Mouse (Mus musculus) liver, embryonic 16.5 days (tissue): ENCODE results near the gene Utp15. TPM values are rescaled to one million over a fixed set of nuclear protein-coding genes. Genes with fewer than 3 reads are reported as not detected.

Source experiments
- ATAC-seq: fragments of 200-750 bp; cut with Nextera tagmentation; 2 replicates; pipeline ENCODE4 v1.8.0; 2017; ENCODE audit warnings: low read depth, mild to moderate bottlenecking, moderate number of reproducible peaks, moderate library complexity
- H3K27ac ChIP-seq: fragments of 300-500 bp; sonication (generic); 2 replicates; pipeline ENCODE4 v1.5.1; 2014; ENCODE audit warnings: mild to moderate bottlenecking, low read length
- H3K27me3 ChIP-seq: fragments of 300-500 bp; sonication (generic); 2 replicates; pipeline ENCODE4 v1.6.1; 2014; ENCODE audit warnings: low read depth, low read length, mixed read lengths; ENCODE audit not compliant: control insufficient read depth, insufficient read depth
- H3K36me3 ChIP-seq: fragments of 300-500 bp; sonication (generic); 2 replicates; pipeline ENCODE4 v1.6.1; 2014; ENCODE audit warnings: mild to moderate bottlenecking; ENCODE audit not compliant: control insufficient read depth, insufficient read depth
- H3K4me1 ChIP-seq: fragments of 300-500 bp; sonication (generic); 2 replicates; pipeline ENCODE4 v1.6.1; 2014; ENCODE audit warnings: low read depth, low read length, mixed read lengths; ENCODE audit not compliant: control insufficient read depth
- H3K4me2 ChIP-seq: fragments of 300-500 bp; sonication (generic); 2 replicates; pipeline ENCODE4 v1.6.1; 2014; ENCODE audit warnings: low read depth, low read length, mixed read lengths
- H3K4me3 ChIP-seq: fragments of 300-500 bp; sonication (generic); 2 replicates; pipeline ENCODE4 v1.5.1; 2014; ENCODE audit warnings: low read depth, mild to moderate bottlenecking, low read length
- H3K9ac ChIP-seq: fragments of 300-500 bp; sonication (generic); 2 replicates; pipeline ENCODE4 v1.6.1; 2014; ENCODE audit warnings: low read depth, low read length
- H3K9me3 ChIP-seq: fragments of 300-500 bp; sonication (generic); replicated peaks from 2 replicates; pipeline ENCODE4 v1.6.1; 2016; ENCODE audit warnings: low read length; ENCODE audit not compliant: control insufficient read depth
- WGBS: fragments of 180-500 bp; shearing (Covaris S2); extraction: QIAGEN DNeasy Blood & Tissue Kit; methylation state at CpG from one replicate; pipeline ENCODE4 v1.1.7; 2014; ENCODE audit not compliant: insufficient replicate concordance; 5-methylcytosine and 5-hydroxymethylcytosine counted together
- polyA plus RNA-seq: library from polyadenylated mRNA; unstranded; fragments of >200 nt; fragmentation: Nextera tagmentation; extraction: Ambion mirVana; gene quantifications from 2 replicates; pipeline ENCODE4 v1.2.1, GENCODE M21; 2015

The Utp15 gene
- polyA plus RNA-seq, 1 experiment from 2014 or later = 10.0 TPM

DNA sequence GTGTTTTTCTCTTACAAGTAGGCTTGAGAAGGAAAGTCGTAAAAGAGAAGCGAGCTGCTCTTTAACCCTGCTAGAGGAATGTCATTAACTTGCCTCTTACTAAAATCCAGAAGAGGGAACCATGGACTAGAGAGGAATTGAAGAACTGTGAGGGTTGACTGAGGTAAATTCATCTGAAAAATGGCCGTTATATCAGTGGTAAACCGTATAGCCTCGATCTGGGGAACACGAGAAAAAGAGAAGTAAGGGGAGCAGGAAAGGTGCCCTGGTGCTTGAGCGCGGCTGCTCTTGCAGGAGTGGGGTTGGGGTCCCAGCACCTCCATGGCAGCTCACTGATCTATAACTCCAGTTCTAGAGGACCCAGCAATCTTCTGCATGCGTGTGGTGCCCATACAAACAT lies 11.2 kb upstream of the Utp15 start:
- ATAC-seq = no peak
- 74% methylated on average over 9 of the region's 9 CpGs for WGBS

DNA sequence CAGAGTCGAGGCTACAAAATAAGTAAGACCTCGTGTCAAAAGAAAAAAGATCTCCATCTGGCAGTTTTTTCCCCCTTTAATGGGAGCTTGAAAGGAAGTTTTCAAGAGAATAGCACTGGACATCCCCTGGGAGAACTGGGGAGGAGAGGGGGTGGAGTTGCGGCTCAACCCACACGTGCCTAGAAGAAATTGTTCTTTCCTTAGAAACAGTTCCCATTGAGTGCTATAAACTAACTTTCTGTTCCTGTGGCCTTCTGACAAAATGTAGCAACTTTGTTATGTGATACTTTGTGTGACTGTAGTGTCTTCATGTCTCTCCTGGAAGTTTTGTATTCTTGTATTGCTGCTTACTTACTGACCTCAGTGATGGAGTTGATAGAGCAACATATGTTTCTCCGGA lies 1.3 kb upstream of the Utp15 start:
- no peak for ATAC-seq
- 17% methylated on average over 5 of the region's 5 CpGs for WGBS
- H3K9ac ChIP-seq = peak overlapping the region; percentile 0; the same call in 1 of the 2 replicates

More for the DNA sequence above, 11.2 kb upstream of the Utp15 start:
- H3K27me3 ChIP-seq = no peaks in the 10 kb centered on the region
- H3K36me3 ChIP-seq = peaks cover 11% of the 10 kb centered on the region
- no peaks in the 10 kb centered on the region; the same call in 1 of the 2 replicates for H3K4me1 ChIP-seq
- no peak overlapping the region for H3K4me3 ChIP-seq
- no peaks in the 10 kb centered on the region for H3K9me3 ChIP-seq
- H3K4me2 ChIP-seq = no peak overlapping the region
- no peak overlapping the region for H3K9ac ChIP-seq
- H3K27ac ChIP-seq = no peak overlapping the region

DNA sequence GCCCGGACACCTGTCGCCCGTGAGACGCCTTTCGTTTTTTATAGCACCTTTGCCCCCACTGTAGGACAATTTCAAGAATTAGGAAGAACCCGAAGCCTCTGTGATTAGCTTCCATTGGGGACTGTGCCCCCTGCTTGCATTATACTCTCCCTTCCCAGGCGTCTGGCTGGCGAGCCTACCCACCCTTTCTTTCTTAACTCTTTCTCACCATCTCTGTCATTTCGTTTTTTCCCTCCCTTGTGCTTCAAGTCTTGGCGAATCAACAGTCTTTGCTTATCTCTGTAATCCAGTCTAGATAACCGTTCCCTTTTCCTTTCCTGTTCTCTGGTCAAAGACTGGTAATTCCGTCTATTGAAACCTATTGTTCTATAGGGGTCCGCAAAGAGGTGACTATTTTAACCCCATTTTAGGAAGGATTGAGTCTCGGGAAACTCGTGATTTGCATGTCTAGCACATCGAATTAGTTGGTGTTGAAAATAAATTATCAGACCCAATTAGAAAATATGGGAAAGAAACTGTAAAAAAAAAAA lies 682 bp upstream of the Utp15 start:
- H3K4me3 ChIP-seq = peak overlapping the region; percentile 87
- peaks cover 5% of the 10 kb centered on the region; the same call in 1 of the 2 replicates for H3K36me3 ChIP-seq
- under 1% methylated on average over 16 of the region's 16 CpGs for WGBS
- H3K27ac ChIP-seq = peak overlapping the region; percentile 90
- peaks cover 16% of the 10 kb centered on the region for H3K4me1 ChIP-seq
- no peaks in the 10 kb centered on the region for H3K9me3 ChIP-seq
- no peaks in the 10 kb centered on the region for H3K27me3 ChIP-seq
- peak overlapping the region; percentile 86 for H3K9ac ChIP-seq
- peak; percentile 1 for ATAC-seq
- peak overlapping the region; percentile 69 for H3K4me2 ChIP-seq

More for the DNA sequence above, 1.3 kb upstream of the Utp15 start:
- peaks cover 16% of the 10 kb centered on the region for H3K4me1 ChIP-seq
- H3K27me3 ChIP-seq = no peaks in the 10 kb centered on the region
- peak overlapping the region; percentile 69 for H3K4me2 ChIP-seq
- H3K36me3 ChIP-seq = peaks cover 3% of the 10 kb centered on the region; the same call in 1 of the 2 replicates
- no peaks in the 10 kb centered on the region for H3K9me3 ChIP-seq
- H3K4me3 ChIP-seq = peak overlapping the region; percentile 87
- no peak overlapping the region for H3K27ac ChIP-seq

DNA sequence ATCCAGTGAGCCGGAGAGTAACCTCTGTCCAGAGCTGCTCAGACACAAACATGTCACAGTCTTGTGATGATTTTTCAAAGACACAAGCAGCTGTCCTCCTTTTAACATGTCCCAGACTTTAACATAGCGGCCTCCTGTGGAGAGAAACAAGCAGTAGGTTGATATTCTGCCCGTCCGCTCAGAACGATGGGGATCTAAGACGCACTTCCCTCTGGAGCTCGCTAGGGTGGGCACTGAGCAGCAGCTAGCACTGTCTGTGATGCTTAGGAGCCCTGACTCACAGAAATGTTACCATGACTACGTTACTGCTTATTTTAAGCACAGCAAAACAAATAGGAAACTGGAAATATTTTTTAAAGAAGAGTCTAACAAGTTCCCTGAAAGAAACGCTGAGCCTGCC lies 7.9 kb downstream of the Utp15 start:
- Histone ChIP-seq H3K27me3 (no peaks in the 10 kb centered on the region), H3K36me3 (peaks cover 34% of the 10 kb centered on the region), H3K27ac (no peak overlapping the region), H3K9me3 (no peaks in the 10 kb centered on the region), H3K4me3 (no peak overlapping the region), H3K4me2 (no peak overlapping the region), H3K9ac (no peak overlapping the region), H3K4me1 (no peaks in the 10 kb centered on the region)
- no peak for ATAC-seq
- 73% methylated on average over 9 of the region's 9 CpGs for WGBS

DNA sequence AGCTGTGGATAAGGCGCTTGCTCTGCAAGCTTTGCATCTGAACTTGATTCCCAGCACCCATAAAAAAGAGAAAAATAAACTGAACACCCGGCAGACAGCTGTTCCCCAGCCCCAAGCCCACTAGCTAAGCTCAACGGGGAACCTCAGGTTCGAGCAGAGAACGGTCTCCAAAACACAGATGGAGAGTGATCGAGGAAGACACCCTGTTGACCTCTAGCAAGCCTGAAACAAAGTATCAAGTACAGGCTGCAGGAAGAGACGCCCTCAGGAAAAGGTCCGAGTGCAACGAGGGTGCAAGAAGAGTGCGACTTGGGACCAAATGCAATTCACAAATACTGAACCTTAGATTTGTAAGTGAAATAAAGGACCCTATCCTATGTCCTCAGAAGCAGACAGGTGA lies 13.2 kb downstream of the Utp15 start:
- Histone ChIP-seq H3K4me1 (no peaks in the 10 kb centered on the region), H3K36me3 (peaks cover 22% of the 10 kb centered on the region), H3K4me3 (no peak overlapping the region), H3K27me3 (no peaks in the 10 kb centered on the region), H3K9me3 (no peaks in the 10 kb centered on the region), H3K9ac (no peak overlapping the region), H3K27ac (no peak overlapping the region), H3K4me2 (no peak overlapping the region)
- ATAC-seq = no peak
- 80% methylated on average over 10 of the region's 10 CpGs for WGBS

DNA sequence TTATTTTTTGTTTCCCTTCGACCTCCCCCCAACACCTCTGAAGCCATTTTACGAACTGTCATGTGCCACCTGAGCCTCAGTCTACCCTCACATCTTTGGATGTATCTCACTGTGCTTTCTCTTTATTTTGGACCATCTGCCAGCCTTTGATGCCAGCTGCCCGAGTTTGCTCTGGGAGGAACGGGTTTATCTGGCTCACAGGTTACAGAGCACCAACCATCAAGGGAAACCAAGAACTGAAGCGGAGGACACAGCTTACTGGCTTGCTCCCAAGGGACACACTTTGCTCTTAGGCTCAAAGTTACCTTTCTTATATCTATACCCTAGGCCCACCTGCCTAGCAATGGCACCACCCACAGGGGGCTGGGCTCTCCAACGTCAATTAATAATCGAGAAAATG lies 17.5 kb downstream of the Utp15 start:
- H3K27ac ChIP-seq = no peak overlapping the region
- no peak for ATAC-seq
- H3K4me1 ChIP-seq = no peaks in the 10 kb centered on the region
- H3K4me2 ChIP-seq = no peak overlapping the region
- no peak overlapping the region for H3K4me3 ChIP-seq
- no peaks in the 10 kb centered on the region for H3K27me3 ChIP-seq
- no peak overlapping the region for H3K9ac ChIP-seq
- H3K36me3 ChIP-seq = peaks cover 8% of the 10 kb centered on the region
- H3K9me3 ChIP-seq = no peaks in the 10 kb centered on the region
- 58% methylated on average over 7 of the region's 7 CpGs for WGBS

DNA sequence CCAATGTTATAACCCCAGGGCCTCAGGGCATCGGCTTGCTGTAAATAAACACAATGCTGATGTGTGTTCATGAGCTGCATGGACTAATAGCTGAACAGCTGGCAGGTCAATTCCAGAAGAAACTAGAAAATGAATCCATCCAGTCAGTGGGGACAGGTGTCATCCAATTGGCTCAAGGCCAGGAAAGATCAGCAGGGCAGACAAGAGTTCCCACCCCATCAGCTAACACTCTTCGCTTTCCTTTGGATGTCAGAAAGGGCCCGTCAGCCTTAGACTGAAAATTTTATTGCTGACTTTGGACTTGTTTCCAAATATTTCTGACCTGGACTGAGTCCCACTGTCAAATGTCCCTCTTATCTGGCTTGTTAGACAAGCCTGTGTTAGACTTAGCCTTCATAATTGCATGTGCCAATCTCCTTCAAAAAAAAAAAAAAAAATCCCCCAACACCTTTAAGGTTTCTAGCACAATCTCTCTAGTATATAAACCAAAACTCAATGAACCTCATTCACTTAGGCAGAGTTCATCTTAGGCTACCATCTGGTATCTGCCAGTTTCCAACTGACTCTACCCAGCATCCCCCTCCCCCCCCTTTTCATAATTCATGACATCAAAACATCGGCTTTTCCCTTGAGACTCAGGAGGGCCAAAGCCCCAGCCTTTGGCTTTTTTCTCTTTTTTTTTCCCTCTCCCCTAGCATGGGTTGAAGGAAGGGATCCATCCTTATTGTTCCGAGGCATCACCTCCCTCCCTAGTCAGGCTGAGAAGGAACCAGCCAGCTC lies 18.1 kb downstream of the Utp15 start:
- H3K9ac ChIP-seq = no peak overlapping the region
- no peaks in the 10 kb centered on the region for H3K4me1 ChIP-seq
- no peak overlapping the region for H3K27ac ChIP-seq
- H3K9me3 ChIP-seq = no peaks in the 10 kb centered on the region
- no peaks in the 10 kb centered on the region for H3K27me3 ChIP-seq
- ATAC-seq = no peak
- 75% methylated on average over 4 of the region's 5 CpGs for WGBS
- no peak overlapping the region for H3K4me3 ChIP-seq
- peaks cover 3% of the 10 kb centered on the region for H3K36me3 ChIP-seq
- no peak overlapping the region for H3K4me2 ChIP-seq

DNA sequence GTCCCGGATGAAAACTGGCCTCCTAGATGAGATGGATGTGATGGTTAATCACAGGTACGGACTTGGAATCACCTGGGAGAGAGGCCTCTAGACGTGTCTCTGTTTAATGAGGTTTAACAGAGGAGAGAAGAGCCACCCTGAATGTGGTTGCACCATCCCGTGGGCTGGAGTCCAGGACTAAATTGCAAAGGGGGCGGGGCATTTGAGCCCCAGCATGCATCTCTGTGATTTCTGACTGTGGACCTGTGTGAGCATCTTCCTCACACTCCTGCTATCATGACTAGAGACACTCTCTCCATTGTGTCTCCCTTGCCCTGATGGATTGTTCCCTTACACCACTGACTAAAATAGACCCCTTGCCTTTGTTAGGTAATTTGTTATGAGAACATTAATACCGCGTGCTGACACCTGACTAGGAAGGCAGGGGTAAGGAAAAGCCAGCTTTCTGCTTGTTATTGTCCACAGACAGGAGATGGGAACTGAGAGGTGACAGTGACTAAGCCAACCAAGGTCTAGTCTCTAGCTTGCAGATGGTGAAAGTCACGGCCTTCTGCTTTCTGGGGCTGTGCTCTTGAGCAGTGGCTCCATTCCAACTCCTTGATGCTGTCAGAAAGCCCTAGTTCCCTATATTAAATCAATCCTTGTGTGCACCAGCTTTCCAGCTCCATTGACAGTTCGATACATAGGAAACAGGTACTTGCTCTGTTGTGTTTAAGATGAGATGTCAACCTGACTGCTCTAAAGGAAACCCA lies 21.1 kb downstream of the Utp15 start:
- WGBS = 46% methylated on average over 9 of the region's 9 CpGs

More for the DNA sequence above, 21.1 kb downstream of the Utp15 start:
- no peak overlapping the region for H3K27ac ChIP-seq
- no peaks in the 10 kb centered on the region for H3K27me3 ChIP-seq
- no peaks in the 10 kb centered on the region for H3K4me1 ChIP-seq
- no peak overlapping the region for H3K9ac ChIP-seq
- H3K9me3 ChIP-seq = no peaks in the 10 kb centered on the region
- no peaks in the 10 kb centered on the region for H3K36me3 ChIP-seq
- no peak overlapping the region for H3K4me2 ChIP-seq
- H3K4me3 ChIP-seq = no peak overlapping the region
- ATAC-seq = no peak
